In genomic region chr6:48508087-48508486, GRCm38 (mm10) we compare ENCODE assay signal across 27 mouse cellular contexts. TPM values are rescaled to one million over a fixed set of nuclear protein-coding genes. Genes with fewer than 3 reads are reported as not detected.
DNase-seq lines count a peak whose midpoint lies in the region; ATAC-seq and TF ChIP-seq lines count a peak whose summit lies in the region.
"Had no signal": no experiment of that assay in that cellular context is flagged by ENCODE, and none has a peak within 500 bp of the region (broad histone marks: within the 10 kb centered on the region; RNA-seq: fewer than 3 reads in every experiment).

No protein-coding gene starts in this region.

- peak; percentile 72 for DNase-seq in CD4-positive helper T cell, adult 2 months (ENCODE audit: low read depth, low spot score)
- DNase-seq in induced T-regulatory cell, adult 2 months (ENCODE audit: low read depth) = peak; percentile 81
- no peak for DNase-seq in frontal cortex, postnatal 25 days (ENCODE audit: low spot score in 2 of 2)
- DNase-seq in gastrocnemius, adult 18-20 months (ENCODE audit: low spot score) = no peak
- no peak for DNase-seq in gastrocnemius, adult 2 months
- DNase-seq: adrenal gland, adult 2 months; adrenal gland, postnatal 14 days; cerebellum, adult 11 months; cerebellum, adult 2 months; cerebellum, adult 9-11 months; cerebellum, postnatal 25 days; forebrain, postnatal 0 days; gastrocnemius, postnatal 14 days; heart, adult 18-20 months; heart, postnatal 14 days; heart, postnatal 4 days; kidney, adult 2 months had no signal

- peak; percentile 88 for ATAC-seq in CD4-positive, CD25-positive, alpha-beta regulatory T cell, adult 4 months
- ATAC-seq: forebrain, embryonic 14.5 days; forebrain, postnatal 0 days; hindbrain, embryonic 16.5 days; intestine, postnatal 0 days; Patski had no signal

- H3K27ac ChIP-seq in gastrocnemius, adult 2 months = no peak overlapping the region
- H3K27ac ChIP-seq: embryonic facial prominence, embryonic 12.5 days; embryonic facial prominence, embryonic 15.5 days; heart, embryonic 13.5 days; hindbrain, embryonic 13.5 days had no signal

- TF ChIP-seq CTCF in gastrocnemius, adult 2 months (IDR thresholded peaks at IDR 0.05) = no peak

- H3K4me3 ChIP-seq in gastrocnemius, adult 2 months = no peak overlapping the region
- H3K4me3 ChIP-seq: embryonic facial prominence, embryonic 12.5 days; embryonic facial prominence, embryonic 15.5 days; heart, embryonic 13.5 days; hindbrain, embryonic 13.5 days had no signal

- intact Hi-C loops in gastrocnemius, adult 2 months (cut with DNase I) = loop anchor here (5.0 kb wide), 1 partner anchor 331 kb away; no protein-coding TSS in a partner anchor

RNA-seq across cellular contexts. Expression of gene Atp6v0e2, which starts 29.3 kb away (rescaled TPM):
- polyA plus RNA-seq in CD4-positive, CD25-positive, alpha-beta regulatory T cell, adult 4 months (2017; shearing (Covaris generic)) = not detected
- 10 to 100 TPM; 38.5 to 46.1 TPM for total RNA-seq in gastrocnemius, adult 18-20 months (2021)
- total RNA-seq in gastrocnemius, adult 2 months (2021) = 10 to 100 TPM; 48.3 to 53.7 TPM
- polyA plus RNA-seq: G1E had no signal

RNA-seq across cellular contexts. Expression of gene Lrrc61, which starts 46.5 kb away (rescaled TPM):
- polyA plus RNA-seq in CD4-positive, CD25-positive, alpha-beta regulatory T cell, adult 4 months (2017; shearing (Covaris generic)) = 10 to 100 TPM; 33.3 to 54.7 TPM
- 10 to 100 TPM; 21.1 to 25.5 TPM for total RNA-seq in gastrocnemius, adult 18-20 months (2021)
- total RNA-seq in gastrocnemius, adult 2 months (2021) = 10 to 100 TPM; 17.1 to 20.2 TPM
- polyA plus RNA-seq: G1E had no signal

Comparison
In these comparisons a context has a peak if more than half of its experiments do, and no peak if none do; other contexts are left out.
1. DNase-seq: peak in CD4-positive helper T cell, adult 2 months (single experiment) and induced T-regulatory cell, adult 2 months (single experiment); none in frontal cortex, postnatal 25 days (0 of 2), gastrocnemius, adult 18-20 months (single experiment) and gastrocnemius, adult 2 months (single experiment).